Mouse (Mus musculus) ES-E14 (cell line): Measurements from ENCODE around the gene Gbf1. TPM values are rescaled to one million over a fixed set of nuclear protein-coding genes. Genes with fewer than 3 reads are reported as not detected.

Experiments used
- DNase-seq: peaks from one replicate; pipeline ENCODE4 v3.0.0-alpha.2; 2013; ENCODE audit warnings: low read depth, low spot score
- H3K27ac ChIP-seq: 2 replicates; pipeline ENCODE4 v1.5.1; 2012; ENCODE audit warnings: low read depth, mild to moderate bottlenecking, low read length, moderate library complexity, mixed read lengths; ENCODE audit not compliant: poor library complexity, insufficient read depth, severe bottlenecking
- H3K36me3 ChIP-seq: 2 replicates; pipeline ENCODE4 v1.6.1; 2012; ENCODE audit warnings: mild to moderate bottlenecking, low read length, moderate library complexity, mixed read lengths; ENCODE audit not compliant: control insufficient read depth, poor library complexity, insufficient read depth, severe bottlenecking
- H3K4me1 ChIP-seq, 2 experiments: fragments of 150-350 bp in 1 of 2; sonication (generic) in 1 of 2; 2 replicates each; pipeline ENCODE4 v1.6.1; 2012; ENCODE audit warnings: low read length in 2 of 2, mild to moderate bottlenecking in 1 of 2, mixed read lengths in 1 of 2; ENCODE audit not compliant: control insufficient read depth in 2 of 2, insufficient read depth in 2 of 2, poor library complexity in 1 of 2
- H3K4me3 ChIP-seq, 2 experiments: fragments of 150-350 bp in 1 of 2; sonication (generic) in 1 of 2; 2 replicates each; pipeline ENCODE4 v1.5.1; 2012; ENCODE audit warnings: low read length in 2 of 2, low read depth in 1 of 2, mild to moderate bottlenecking in 1 of 2, mixed read lengths in 1 of 2; ENCODE audit not compliant: insufficient read depth in 1 of 2, poor library complexity in 1 of 2, severe bottlenecking in 1 of 2
- H3K9ac ChIP-seq: 2 replicates; pipeline ENCODE4 v1.6.1; 2012; ENCODE audit warnings: low read depth, mild to moderate bottlenecking, low read length, mixed read lengths; ENCODE audit not compliant: poor library complexity, insufficient read depth, severe bottlenecking
- H3K9me3 ChIP-seq: fragments of 150-350 bp; sonication (generic); 2 replicates; pipeline ENCODE4 v1.6.1; 2012; ENCODE audit warnings: low read depth, mild to moderate bottlenecking, low read length; ENCODE audit not compliant: control insufficient read depth, insufficient read depth
- CHD2 ChIP-seq: IDR thresholded peaks from 2 replicates; pipeline ENCODE4 v1.6.1; 2014; ENCODE audit warnings: mild to moderate bottlenecking, low read depth, low read length, inconsistent platforms
- HCFC1 ChIP-seq: IDR thresholded peaks from 2 replicates; pipeline ENCODE4 v1.6.1; 2012; ENCODE audit warnings: low read length, inconsistent platforms, borderline replicate concordance; ENCODE audit not compliant: insufficient read depth
- MAFK ChIP-seq: IDR thresholded peaks from 2 replicates; pipeline ENCODE4 v1.6.1; 2014; ENCODE audit warnings: mild to moderate bottlenecking, low read depth, low read length, inconsistent platforms; ENCODE audit not compliant: insufficient read depth
- ZC3H11A ChIP-seq: IDR thresholded peaks from 2 replicates; pipeline ENCODE4 v1.6.1; 2012; ENCODE audit warnings: low read depth, mild to moderate bottlenecking, inconsistent platforms, low read length, borderline replicate concordance
- ZNF384 ChIP-seq: IDR thresholded peaks from 2 replicates; pipeline ENCODE4 v1.6.1; 2012; ENCODE audit warnings: low read depth, low read length, inconsistent platforms
- in situ Hi-C, 2 experiments: fragments of 600-800 bp; cut with MboI; formaldehyde crosslinking; loops; one replicate each; pipeline ENCODE4 v1.15.1; 2025; ENCODE audit warnings: low sequenced_read_pairs in 2 of 2, inconsistent platforms in 1 of 2; ENCODE audit not compliant: unreplicated experiment in 2 of 2
- total RNA-seq: library from RNA; depleted of rRNA; stranded (reverse); fragments of 300-350 nt; gene quantifications from 2 replicates; pipeline ENCODE4 v1.2.3, GENCODE M21; 2012

The Gbf1 gene
- total RNA-seq, 1 experiment, result 29.0 TPM

DNA sequence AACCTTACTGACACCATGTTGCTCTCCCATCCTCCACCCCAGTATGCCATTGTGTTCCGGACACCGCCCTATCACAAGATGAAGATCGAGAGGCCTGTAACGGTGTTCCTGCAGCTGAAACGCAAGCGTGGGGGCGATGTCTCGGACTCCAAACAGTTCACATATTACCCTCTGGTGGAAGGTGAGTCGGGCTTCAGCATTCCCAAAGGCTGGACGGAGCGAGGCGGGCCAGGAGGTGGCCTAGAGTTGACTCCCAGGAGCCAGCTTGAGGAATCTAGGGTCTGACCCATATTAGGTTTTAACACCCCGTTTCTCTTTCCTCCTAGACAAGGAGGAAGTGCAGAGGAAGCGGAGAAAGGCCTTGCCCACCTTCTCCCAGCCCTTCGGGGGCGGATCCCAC, 156.0 kb downstream of the Gbf1 start:
- Histone ChIP-seq H3K4me3 (peak overlapping the region; percentile 62 to 71), H3K4me1 (peaks cover 0 to 18% of the 10 kb centered on the region in 2 experiments; a peak in 1 of 4 replicates), H3K27ac (no peak overlapping the region), H3K9ac (peak overlapping the region; percentile 66), H3K9me3 (no peaks in the 10 kb centered on the region), H3K36me3 (peaks cover 6% of the 10 kb centered on the region; the same call in 1 of the 2 replicates)
- no peak for TF ChIP-seq ZC3H11A
- TF ChIP-seq MAFK, result no peak
- no peak for TF ChIP-seq HCFC1
- TF ChIP-seq ZNF384, result no peak
- no peak for TF ChIP-seq CHD2
- in situ Hi-C loops, result no loop called here
- DNase-seq, result no peak

DNA sequence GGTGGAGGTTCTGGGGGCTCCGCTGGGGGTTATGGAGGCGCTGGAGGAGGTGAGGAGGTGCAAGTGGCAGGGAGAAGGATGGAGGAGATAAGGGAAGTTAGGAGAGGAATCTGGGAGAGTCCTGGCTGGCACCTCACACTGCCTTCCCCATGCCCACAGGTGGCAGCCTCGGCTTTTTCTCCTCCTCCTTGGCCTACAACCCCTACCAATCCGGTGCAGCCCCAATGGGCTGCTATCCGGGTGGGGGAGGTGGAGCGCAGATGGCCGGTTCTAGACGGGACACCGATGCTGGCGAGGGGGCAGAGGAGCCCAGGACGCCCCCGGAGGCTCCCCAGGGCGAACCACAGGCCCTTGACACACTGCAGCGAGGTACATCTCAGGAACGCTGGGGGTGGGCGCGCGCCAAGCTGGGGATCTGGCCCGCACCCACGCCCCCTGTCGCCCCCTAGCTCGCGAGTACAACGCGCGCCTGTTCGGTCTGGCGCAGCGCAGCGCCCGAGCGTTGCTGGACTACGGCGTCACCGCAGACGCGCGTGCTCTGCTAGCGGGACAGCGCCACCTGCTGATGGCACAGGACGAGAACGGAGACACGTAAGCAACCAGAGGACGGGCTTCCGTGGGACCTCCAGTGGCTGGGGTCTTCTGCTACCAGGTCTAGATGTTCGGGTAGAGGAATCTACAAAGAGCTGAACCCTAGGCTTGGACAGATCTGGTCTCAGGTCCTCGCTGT, 156.6 kb downstream of the Gbf1 start:
- Histone ChIP-seq H3K4me3 (peak overlapping the region; percentile 62 to 71), H3K36me3 (peaks cover 6% of the 10 kb centered on the region; the same call in 1 of the 2 replicates), H3K9me3 (no peaks in the 10 kb centered on the region), H3K9ac (peak overlapping the region; percentile 66), H3K4me1 (peaks cover 0 to 16% of the 10 kb centered on the region in 2 experiments; a peak in 1 of 4 replicates), H3K27ac (no peak overlapping the region)
- DNase-seq, result peak; percentile 82
- TF ChIP-seq HCFC1, result peak; percentile 32; the same call in 1 of the 2 replicates
- TF ChIP-seq ZNF384, result no peak
- TF ChIP-seq ZC3H11A, result 0 out of 2 replicates have a peak, but pooled peaks have one; percentile 18
- peak; percentile 19; the same call in 1 of the 2 replicates for TF ChIP-seq MAFK
- in situ Hi-C loops, result no loop called here

DNA sequence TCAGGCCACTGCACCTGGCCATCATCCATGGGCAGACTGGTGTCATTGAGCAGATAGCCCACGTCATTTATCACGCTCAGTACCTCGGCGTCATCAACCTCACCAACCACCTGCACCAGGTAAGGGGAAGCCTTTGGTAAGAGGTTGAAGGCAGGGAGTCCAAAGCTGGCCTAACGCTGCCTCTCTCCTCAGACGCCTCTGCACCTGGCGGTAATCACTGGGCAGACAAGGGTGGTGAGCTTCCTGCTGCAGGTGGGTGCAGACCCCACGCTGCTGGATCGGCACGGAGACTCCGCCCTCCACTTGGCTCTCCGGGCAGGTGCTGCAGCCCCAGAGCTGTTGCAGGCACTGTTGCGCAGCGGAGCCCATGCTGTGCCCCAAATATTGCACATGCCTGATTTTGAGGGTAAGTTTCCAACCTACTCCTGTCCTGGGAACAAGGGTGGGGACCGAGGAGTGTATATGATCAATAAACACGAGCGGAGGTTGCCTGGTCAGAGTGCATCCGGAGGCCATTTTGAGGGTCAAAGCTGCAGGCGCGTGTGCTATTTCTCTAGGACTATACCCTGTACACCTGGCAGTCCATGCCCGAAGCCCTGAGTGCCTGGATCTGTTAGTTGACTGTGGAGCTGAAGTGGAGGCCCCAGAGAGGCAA, 157.5 kb downstream of the Gbf1 start:
- TF ChIP-seq HCFC1 (no peak), CHD2 (no peak), MAFK (no peak), ZNF384 (no peak), ZC3H11A (no peak)
- in situ Hi-C loops, result no loop called here
- no peak overlapping the region for H3K9ac ChIP-seq
- no peaks in the 10 kb centered on the region for H3K9me3 ChIP-seq
- no peak overlapping the region for H3K27ac ChIP-seq
- no peak overlapping the region for H3K4me3 ChIP-seq
- H3K36me3 ChIP-seq, result peaks cover 6% of the 10 kb centered on the region; the same call in 1 of the 2 replicates
- no peak for DNase-seq
- peaks cover 0 to 18% of the 10 kb centered on the region in 2 experiments; a peak in 1 of 4 replicates for H3K4me1 ChIP-seq

DNA sequence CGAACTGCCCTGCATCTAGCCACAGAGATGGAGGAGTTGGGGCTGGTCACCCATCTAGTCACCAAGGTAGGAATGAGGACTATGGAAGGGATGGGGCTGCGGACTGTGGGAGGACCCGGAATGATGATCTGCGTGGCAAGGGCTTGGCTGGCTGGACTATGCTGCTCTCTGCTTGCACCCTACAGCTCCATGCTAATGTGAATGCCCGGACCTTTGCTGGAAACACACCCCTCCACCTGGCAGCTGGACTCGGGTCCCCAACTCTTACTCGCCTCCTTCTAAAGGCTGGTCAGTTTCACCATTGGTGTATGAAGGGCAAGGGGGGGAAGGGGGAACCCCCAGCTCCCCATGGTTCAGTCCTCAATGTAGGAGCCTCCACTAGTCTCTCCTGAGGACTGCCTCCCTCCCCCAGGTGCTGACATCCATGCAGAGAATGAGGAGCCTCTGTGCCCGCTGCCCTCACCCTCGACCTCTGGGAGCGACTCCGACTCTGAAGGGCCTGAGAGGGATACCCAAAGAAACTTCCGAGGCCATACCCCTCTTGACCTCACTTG, 158.1 kb downstream of the Gbf1 start:
- TF ChIP-seq ZNF384 (no peak), HCFC1 (no peak), CHD2 (no peak), ZC3H11A (no peak), MAFK (no peak)
- in situ Hi-C loops, result no loop called here
- peaks cover 6% of the 10 kb centered on the region; the same call in 1 of the 2 replicates for H3K36me3 ChIP-seq
- H3K9me3 ChIP-seq, result no peaks in the 10 kb centered on the region
- no peak overlapping the region for H3K9ac ChIP-seq
- no peak overlapping the region for H3K27ac ChIP-seq
- peaks cover 0 to 15% of the 10 kb centered on the region in 2 experiments; a peak in 1 of 4 replicates for H3K4me1 ChIP-seq
- H3K4me3 ChIP-seq, result no peak overlapping the region
- no peak for DNase-seq
